Mouse (Mus musculus) E14TG2a.4 (cell line): Measurements from ENCODE around the gene Rbp7.

ENCODE experiments used
- CTCF ChIP-seq: conservative IDR thresholded peaks from 2 replicates; pipeline ENCODE4 v1.5.1; 2014; ENCODE audit warnings: low read length
- NANOG ChIP-seq: IDR thresholded peaks from 2 replicates; pipeline ENCODE4 v1.6.1; 2014; ENCODE audit warnings: borderline replicate concordance, low read length, mixed read lengths
- POU5F1 ChIP-seq: IDR thresholded peaks from 2 replicates; pipeline ENCODE4 v1.6.1; 2014; ENCODE audit warnings: low read length, borderline replicate concordance

GRCm38 (mm10) chr4:149475096-149475495, 20.3 kb upstream of the Rbp7 start:
- TF ChIP-seq CTCF (no peak), POU5F1 (no peak), NANOG (no peak)
